Mouse (Mus musculus) bone marrow, adult 2 months (tissue): ENCODE results near the gene Selenoh.

Source experiments
- CTCF ChIP-seq: fragments of 200-500 bp; IDR thresholded peaks from 2 replicates; pipeline ENCODE4 v1.5.1; 2011; ENCODE audit warnings: low read length, control low read depth; ENCODE audit not compliant: control insufficient read depth, insufficient read depth
- POLR2A ChIP-seq: fragments of 200-500 bp; IDR thresholded peaks from 2 replicates; pipeline ENCODE4 v1.6.1; 2011; ENCODE audit warnings: low read depth, mild to moderate bottlenecking, control low read depth, low read length, borderline replicate concordance; ENCODE audit not compliant: control insufficient read depth

DNA sequence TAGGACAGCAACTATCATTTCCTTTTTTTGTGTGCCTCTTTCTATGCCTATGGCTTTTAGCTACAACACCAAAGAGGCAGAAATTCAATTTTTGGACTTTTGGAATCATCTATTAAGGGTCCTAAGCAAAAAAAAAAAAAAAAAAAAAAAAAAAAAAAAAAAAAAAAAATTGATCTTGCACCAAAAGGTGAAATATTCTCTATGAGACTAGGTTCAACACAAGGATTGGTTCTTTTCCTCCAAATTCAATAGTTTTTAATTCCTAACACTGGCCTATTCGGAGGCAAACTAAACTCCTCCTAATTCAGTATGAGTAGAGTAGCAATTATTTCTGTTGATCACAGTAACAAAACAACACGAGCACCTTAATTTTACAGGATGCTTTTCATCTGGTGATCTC, 41.3 kb upstream of the Selenoh start:
- TF ChIP-seq CTCF (no peak), POLR2A (no peak)
